Mouse (Mus musculus): ENCODE results near the gene Adamtsl1.

GRCm38 (mm10) chr4:86108325-86108724 lies 594.4 kb downstream of the Adamtsl1 start:
- TF ChIP-seq CTCF (IDR thresholded peaks at IDR 0.05; ENCODE audit: low read depth) (no peak), EP300 (IDR thresholded peaks at IDR 0.05; ENCODE audit: low read depth) (no peak)

Measured in liver, postnatal 0 days (tissue).